Mouse (Mus musculus) testis, adult 2 months (tissue): Measurements from ENCODE around the gene Cdc42bpa.

Source experiments
- CTCF ChIP-seq: fragments of 200-500 bp; IDR thresholded peaks from 2 replicates; pipeline ENCODE4 v1.5.1; 2012; ENCODE audit warnings: low read depth, mild to moderate bottlenecking, inconsistent platforms, low read length, moderate library complexity; ENCODE audit not compliant: control insufficient read depth, insufficient read depth, insufficient replicate concordance
- POLR2A ChIP-seq: fragments of 200-500 bp; IDR thresholded peaks from 2 replicates; pipeline ENCODE4 v1.6.1; 2012; ENCODE audit warnings: low read depth, mild to moderate bottlenecking, inconsistent platforms, low read length, moderate library complexity; ENCODE audit not compliant: control insufficient read depth

DNA sequence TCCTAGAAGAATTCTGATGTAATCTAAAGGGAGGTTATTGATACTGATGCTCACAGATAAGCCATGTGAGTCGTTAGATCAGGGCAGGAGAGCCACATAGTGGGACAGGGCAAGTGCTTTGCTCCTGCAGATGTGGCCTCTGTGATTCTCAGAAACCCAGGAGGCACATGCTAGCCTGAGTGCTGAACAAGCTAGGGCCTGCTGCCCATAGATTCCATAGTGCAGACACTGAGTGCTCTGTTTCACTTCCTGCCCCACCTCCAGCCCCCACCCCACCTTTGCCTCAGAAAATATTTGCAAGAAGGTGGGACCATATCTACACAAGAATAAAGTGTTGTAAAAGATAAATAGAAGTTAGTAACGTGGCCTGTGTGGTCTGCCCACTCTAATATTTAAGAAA, 198.4 kb downstream of the Cdc42bpa start:
- TF ChIP-seq CTCF (no peak), POLR2A (no peak)
